Mouse (Mus musculus) intestine, embryonic 14.5 days (tissue): ENCODE data around the gene Tcap. TPM values are rescaled to one million over a fixed set of nuclear protein-coding genes. Genes with fewer than 3 reads are reported as not detected.

Experiments
- ATAC-seq: fragments of 200-750 bp; cut with Nextera tagmentation; replicated peaks from 2 replicates; pipeline ENCODE4 v1.8.0; 2017; ENCODE audit warnings: low read depth, moderate number of reproducible peaks, moderate TSS enrichment, moderate library complexity; ENCODE audit not compliant: low FRiP score, low TSS enrichment
- DNase-seq: peaks from one replicate; pipeline ENCODE4 v3.0.0-alpha.2; 2018; ENCODE audit warnings: low spot score
- H3K27ac ChIP-seq: fragments of 300-500 bp; sonication (generic); 2 replicates; pipeline ENCODE4 v1.5.1; 2014; ENCODE audit warnings: low read depth, mild to moderate bottlenecking, control low read depth
- H3K27me3 ChIP-seq: fragments of 300-500 bp; sonication (generic); replicated peaks from 2 replicates; pipeline ENCODE4 v1.6.1; 2014; ENCODE audit warnings: low read length, control low read depth; ENCODE audit not compliant: control insufficient read depth, insufficient read depth
- H3K36me3 ChIP-seq: fragments of 300-500 bp; sonication (generic); 2 replicates; pipeline ENCODE4 v1.6.1; 2014; ENCODE audit warnings: low read length, control low read depth; ENCODE audit not compliant: control insufficient read depth, insufficient read depth
- H3K4me1 ChIP-seq: fragments of 300-500 bp; sonication (generic); replicated peaks from 2 replicates; pipeline ENCODE4 v1.6.1; 2014; ENCODE audit warnings: low read length, control low read depth, mixed read lengths; ENCODE audit not compliant: control insufficient read depth, insufficient read depth
- H3K4me2 ChIP-seq: fragments of 300-500 bp; sonication (generic); 2 replicates; pipeline ENCODE4 v1.6.1; 2014; ENCODE audit warnings: low read length
- H3K4me3 ChIP-seq: fragments of 300-500 bp; sonication (generic); 2 replicates; pipeline ENCODE4 v1.5.1; 2014; ENCODE audit warnings: low read depth, low read length, control low read depth, mixed read lengths
- H3K9ac ChIP-seq: fragments of 300-500 bp; sonication (generic); 2 replicates; pipeline ENCODE4 v1.6.1; 2014; ENCODE audit warnings: mild to moderate bottlenecking, low read length
- H3K9me3 ChIP-seq: fragments of 300-500 bp; sonication (generic); 2 replicates; pipeline ENCODE4 v1.6.1; 2016; ENCODE audit warnings: low read length, control low read depth; ENCODE audit not compliant: control insufficient read depth
- WGBS: fragments of 180-500 bp; shearing (Covaris S2); extraction: QIAGEN DNeasy Blood & Tissue Kit; methylation state at CpG from one replicate; pipeline ENCODE4 v1.1.7; 2014; 5-methylcytosine and 5-hydroxymethylcytosine counted together
- polyA plus RNA-seq: library from polyadenylated mRNA; unstranded; fragments of >200 nt; fragmentation: Nextera tagmentation; extraction: Ambion mirVana; gene quantifications from 2 replicates; pipeline ENCODE4 v1.2.1, GENCODE M21; 2014

Gene Tcap
- polyA plus RNA-seq, 1 experiment from 2014 or later, result not detected

GRCm38 (mm10) chr11:98352272-98352990 is 31.2 kb upstream of the Tcap start:
- no peaks in the 10 kb centered on the region for H3K9me3 ChIP-seq
- 73% methylated on average over 18 of the region's 18 CpGs for WGBS
- DNase-seq (no peak), ATAC-seq (no peak)
- no peak overlapping the region for H3K27ac ChIP-seq
- peaks cover 65% of the 10 kb centered on the region for H3K27me3 ChIP-seq
- no peaks in the 10 kb centered on the region for H3K36me3 ChIP-seq
- peaks cover 13% of the 10 kb centered on the region for H3K4me1 ChIP-seq
- H3K4me3 ChIP-seq, result no peak overlapping the region
- no peak overlapping the region for H3K9ac ChIP-seq
- no peak overlapping the region for H3K4me2 ChIP-seq

GRCm38 (mm10) chr11:98353651-98354211 is 29.9 kb upstream of the Tcap start:
- Histone ChIP-seq H3K9ac (no peak overlapping the region), H3K9me3 (no peaks in the 10 kb centered on the region), H3K4me1 (peaks cover 10% of the 10 kb centered on the region; the same call in 1 of the 2 replicates), H3K36me3 (no peaks in the 10 kb centered on the region), H3K4me3 (no peak overlapping the region), H3K27me3 (peaks cover 52% of the 10 kb centered on the region), H3K4me2 (no peak overlapping the region), H3K27ac (no peak overlapping the region)
- 33% methylated on average over 8 of the region's 8 CpGs for WGBS
- DNase-seq (no peak), ATAC-seq (no peak)

- Histone ChIP-seq H3K4me2 (no peak overlapping the region), H3K27ac (no peak overlapping the region), H3K36me3 (no peaks in the 10 kb centered on the region), H3K4me3 (no peak overlapping the region), H3K9ac (no peak overlapping the region), H3K9me3 (no peaks in the 10 kb centered on the region), H3K4me1 (peaks cover 16% of the 10 kb centered on the region), H3K27me3 (peaks cover 45% of the 10 kb centered on the region)
- DNase-seq (no peak), ATAC-seq (no peak)
- whole genome bisulfite sequencing, result 57% methylated on average over 14 of the region's 14 CpGs
Measured at GRCm38 (mm10) chr11:98354445-98354844, 29.2 kb upstream of the Tcap start.

GRCm38 (mm10) chr11:98355732-98356299 is 27.8 kb upstream of the Tcap start:
- no peak for ATAC-seq
- no peak overlapping the region for H3K4me3 ChIP-seq
- H3K4me1 ChIP-seq, result peaks cover 23% of the 10 kb centered on the region
- WGBS, result 11% methylated on average over 6 of the region's 6 CpGs
- H3K9me3 ChIP-seq, result no peaks in the 10 kb centered on the region
- no peaks in the 10 kb centered on the region for H3K36me3 ChIP-seq
- H3K9ac ChIP-seq, result no peak overlapping the region
- no peak overlapping the region for H3K27ac ChIP-seq
- DNase-seq, result peak; percentile 79
- peaks cover 31% of the 10 kb centered on the region for H3K27me3 ChIP-seq
- H3K4me2 ChIP-seq, result no peak overlapping the region

- no peaks in the 10 kb centered on the region for H3K36me3 ChIP-seq
- H3K27ac ChIP-seq, result peak overlapping the region; percentile 87
- H3K4me2 ChIP-seq, result no peak overlapping the region
- H3K4me3 ChIP-seq, result no peak overlapping the region
- no peak overlapping the region for H3K9ac ChIP-seq
- no peak for DNase-seq
- ATAC-seq, result no peak
- 71% methylated on average over 7 of the region's 7 CpGs for WGBS
- H3K4me1 ChIP-seq, result peaks cover 28% of the 10 kb centered on the region
- peaks cover 23% of the 10 kb centered on the region for H3K27me3 ChIP-seq
- no peaks in the 10 kb centered on the region for H3K9me3 ChIP-seq
Measured at GRCm38 (mm10) chr11:98356625-98357394, 26.8 kb upstream of the Tcap start.

GRCm38 (mm10) chr11:98357396-98358160 is 26.0 kb upstream of the Tcap start:
- Histone ChIP-seq H3K27me3 (peaks cover 16% of the 10 kb centered on the region), H3K9me3 (no peaks in the 10 kb centered on the region), H3K4me2 (peak overlapping the region; percentile 91), H3K27ac (peak overlapping the region; percentile 87), H3K9ac (peak overlapping the region; percentile 63), H3K4me3 (peak overlapping the region; percentile 74), H3K36me3 (no peaks in the 10 kb centered on the region), H3K4me1 (peaks cover 28% of the 10 kb centered on the region)
- 8% methylated on average over 13 of the region's 13 CpGs for WGBS
- no peak for DNase-seq
- ATAC-seq, result peak; percentile 11; the same call in 1 of the 2 replicates

GRCm38 (mm10) chr11:98358161-98359083 is 25.2 kb upstream of the Tcap start, which contains the start of gene Stard3:
Gene Stard3 (plus strand): TSS chr11:98358368.
- peak within 1 kb of the TSS; percentile 63 for H3K9ac ChIP-seq
- ATAC-seq, result peak; percentile 83
- H3K4me2 ChIP-seq, result peak within 1 kb of the TSS; percentile 91
- peak; percentile 98 for DNase-seq
- peak within 1 kb of the TSS; percentile 74 for H3K4me3 ChIP-seq
- WGBS, result under 1% methylated on average over 59 of the region's 60 CpGs
- no peaks in the 10 kb centered on the region for H3K9me3 ChIP-seq
- H3K27ac ChIP-seq, result peak within 1 kb of the TSS; percentile 87
- peaks cover 28% of the 10 kb centered on the region for H3K4me1 ChIP-seq
- H3K36me3 ChIP-seq, result no peaks in the 10 kb centered on the region
- peaks cover 9% of the 10 kb centered on the region; the same call in 1 of the 2 replicates for H3K27me3 ChIP-seq
